Mouse (Mus musculus): ENCODE results near the gene Slc41a3.

Slc41a3 gene

GRCm38 (mm10) chr6:90604533-90605297, at the start of gene Slc41a3:
Slc41a3 (plus strand) TSS chr6:90604725.
- in situ Hi-C loops (cut with MboI, MseI): no loop called here

- in situ Hi-C loops (cut with MboI, MseI): no loop called here
Measured at GRCm38 (mm10) chr6:90556534-90557058, 47.9 kb upstream of the Slc41a3 start.

- in situ Hi-C loops (cut with MboI, MseI): no loop called here
Measured at GRCm38 (mm10) chr6:90557077-90557476, 47.4 kb upstream of the Slc41a3 start.

GRCm38 (mm10) chr6:90557829-90558693, 46.5 kb upstream of the Slc41a3 start:
- in situ Hi-C loops (cut with MboI, MseI): no loop called here

- in situ Hi-C loops (cut with MboI, MseI): no loop called here
Measured at GRCm38 (mm10) chr6:90560390-90561058, 44.0 kb upstream of the Slc41a3 start.

GRCm38 (mm10) chr6:90561234-90561781, 43.2 kb upstream of the Slc41a3 start:
- in situ Hi-C loops (cut with MboI, MseI): no loop called here

- in situ Hi-C loops (cut with MboI, MseI): no loop called here
Measured at GRCm38 (mm10) chr6:90564240-90564639, 40.3 kb upstream of the Slc41a3 start.

- in situ Hi-C loops (cut with MboI, MseI): no loop called here
Measured at GRCm38 (mm10) chr6:90565357-90566215, 38.9 kb upstream of the Slc41a3 start.

GRCm38 (mm10) chr6:90567486-90567885, 37.0 kb upstream of the Slc41a3 start:
- in situ Hi-C loops (cut with MboI, MseI): no loop called here

- in situ Hi-C loops (cut with MboI, MseI): no loop called here
Measured at GRCm38 (mm10) chr6:90567928-90568327, 36.6 kb upstream of the Slc41a3 start.

- in situ Hi-C loops (cut with MboI, MseI): no loop called here
Measured at GRCm38 (mm10) chr6:90568721-90569120, 35.8 kb upstream of the Slc41a3 start.

GRCm38 (mm10) chr6:90569736-90570383, 34.7 kb upstream of the Slc41a3 start:
- in situ Hi-C loops (cut with MboI, MseI): no loop called here

- in situ Hi-C loops (cut with MboI, MseI): no loop called here
Measured at GRCm38 (mm10) chr6:90570392-90570791, 34.1 kb upstream of the Slc41a3 start.

GRCm38 (mm10) chr6:90575261-90575715, 29.2 kb upstream of the Slc41a3 start:
- in situ Hi-C loops (cut with MboI, MseI): no loop called here

GRCm38 (mm10) chr6:90578174-90578573, 26.4 kb upstream of the Slc41a3 start:
- in situ Hi-C loops (cut with MboI, MseI): no loop called here

- in situ Hi-C loops (cut with MboI, MseI): no loop called here
Measured at GRCm38 (mm10) chr6:90582331-90582730, 22.2 kb upstream of the Slc41a3 start.

- in situ Hi-C loops (cut with MboI, MseI): no loop called here
Measured at GRCm38 (mm10) chr6:90588113-90588512, 16.4 kb upstream of the Slc41a3 start.

GRCm38 (mm10) chr6:90590707-90591106, 13.8 kb upstream of the Slc41a3 start:
- in situ Hi-C loops (cut with MboI, MseI): no loop called here

- in situ Hi-C loops (cut with MboI, MseI): no loop called here
Measured at GRCm38 (mm10) chr6:90594972-90595371, 9.6 kb upstream of the Slc41a3 start.

GRCm38 (mm10) chr6:90597060-90597459, 7.5 kb upstream of the Slc41a3 start:
- in situ Hi-C loops (cut with MboI, MseI): no loop called here
